Mouse (Mus musculus): ENCODE results near the gene Zfp960.
"Not testable (repeated sequence)": the region's sequence is repeated elsewhere in the genome, so short reads cannot be mapped to it uniquely, and the experiment has no call there.

Zfp960 gene

DNA sequence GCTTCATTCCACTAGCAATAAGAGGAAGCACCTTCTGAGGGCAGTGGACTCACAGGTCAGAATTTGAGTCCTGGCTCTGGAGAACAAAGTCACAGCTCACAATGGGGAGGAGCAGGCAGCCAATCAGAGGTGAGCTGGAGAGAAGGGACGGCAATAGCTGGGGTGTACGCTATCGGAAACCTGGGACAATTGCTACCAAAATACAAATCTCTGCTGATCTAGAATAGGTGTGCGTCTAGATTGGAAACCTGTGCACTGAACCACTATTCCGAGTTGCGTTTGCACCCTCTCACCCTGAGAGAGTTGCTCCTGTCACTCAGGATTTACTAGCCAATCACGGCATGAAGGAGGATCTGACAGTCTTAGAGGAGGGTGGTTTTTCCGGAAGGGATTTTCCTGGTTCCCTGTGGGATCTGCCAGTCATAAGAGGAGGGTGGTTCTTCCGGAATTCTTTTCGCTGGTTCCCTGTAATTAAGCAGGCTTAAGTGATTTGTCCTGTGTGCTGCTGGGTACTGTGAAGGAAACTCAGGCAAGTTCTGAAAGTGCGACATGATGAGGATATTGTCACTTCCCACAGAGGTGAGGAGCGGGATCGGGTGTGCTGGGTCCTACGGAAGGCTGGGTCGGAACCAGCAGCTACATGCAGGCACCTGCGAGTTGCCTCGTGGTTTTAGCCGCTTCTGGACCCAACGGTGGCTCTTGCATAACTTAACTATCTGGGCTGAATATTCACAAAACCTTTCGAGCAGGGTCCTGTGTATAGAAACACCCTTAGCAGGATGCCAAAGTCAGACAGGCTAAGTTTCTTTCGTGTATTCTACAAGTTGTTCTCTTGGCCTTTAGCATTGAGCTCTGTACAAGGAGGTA, at the start of gene Zfp960:
Zfp960 (plus strand) TSS at position 486 of the 867 bp plus-strand sequence.
- DNase-seq (ENCODE audit: low spot score) = peak; percentile 71

DNA sequence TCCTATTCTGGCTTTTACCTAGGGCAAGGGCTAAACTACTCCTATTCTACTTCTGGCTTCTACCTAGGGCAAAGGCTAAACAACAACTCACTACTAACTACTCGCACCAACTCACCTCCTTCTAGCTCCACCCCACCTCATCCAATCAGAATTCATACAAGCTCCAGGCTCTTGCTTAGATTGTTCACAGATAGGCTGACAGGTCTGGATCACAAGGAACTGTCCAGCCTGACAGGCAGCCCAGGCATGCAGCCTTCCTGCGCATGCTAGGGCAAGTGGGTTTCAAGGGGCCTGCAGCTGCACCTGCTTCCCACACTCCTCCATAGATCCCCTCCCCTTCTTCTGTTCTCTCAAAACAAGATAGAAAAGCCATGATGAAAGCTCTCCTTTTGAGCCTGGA, 45.8 kb upstream of the Zfp960 start:
- DNase-seq (ENCODE audit: low spot score) = not testable (repeated sequence)

DNA sequence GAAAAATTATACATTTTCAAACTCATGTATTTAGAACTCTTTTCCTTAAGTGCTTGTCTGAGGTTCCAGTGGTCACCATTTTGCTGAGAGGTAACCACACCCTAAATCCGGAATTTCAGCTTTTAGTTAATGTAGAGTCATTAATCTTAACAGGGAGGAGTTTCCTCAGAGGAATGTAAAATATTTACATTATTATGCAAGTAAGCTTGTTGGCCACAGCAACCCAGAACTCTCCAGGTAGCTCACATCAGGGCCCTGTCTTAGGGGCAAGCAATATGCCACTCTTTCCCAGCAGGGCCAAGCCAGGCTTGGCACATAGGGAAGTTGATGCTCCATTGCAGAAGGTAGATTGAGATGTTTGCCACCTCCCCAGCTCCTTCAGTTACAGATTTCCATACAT, 4.3 kb upstream of the Zfp960 start:
- not testable (repeated sequence) for DNase-seq (ENCODE audit: low spot score)

DNA sequence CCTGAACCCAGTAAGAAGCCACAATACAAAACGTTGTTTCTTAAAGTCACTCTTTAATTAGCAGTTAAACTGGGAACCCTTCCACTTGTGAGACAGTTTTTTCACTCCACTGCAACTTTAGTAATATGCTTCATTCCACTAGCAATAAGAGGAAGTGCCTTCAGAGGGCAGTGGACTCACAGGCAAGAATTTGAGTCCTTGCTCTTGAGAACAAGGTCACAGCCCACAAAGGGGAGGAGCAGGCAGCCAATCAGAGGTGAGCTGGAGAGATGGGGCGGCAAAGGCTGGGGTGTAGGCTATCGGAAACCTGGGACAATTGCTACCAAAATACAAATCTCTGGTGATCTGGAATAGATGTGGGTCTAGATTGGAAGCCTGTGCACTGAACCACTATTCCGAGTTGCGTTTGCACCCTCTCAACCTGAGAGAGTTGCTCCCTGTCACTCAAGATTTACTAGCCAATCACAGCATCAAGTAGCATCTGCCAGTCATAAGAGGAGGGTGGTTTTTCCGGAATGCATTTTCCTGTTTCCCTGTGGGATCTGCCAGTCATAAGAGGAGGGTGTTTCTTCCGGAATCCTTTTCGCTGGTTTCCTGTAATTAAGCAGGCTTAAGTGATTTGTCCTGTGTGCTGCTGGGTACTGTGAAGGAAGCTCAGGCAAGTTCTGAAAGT, 57.1 kb downstream of the Zfp960 start, which contains the start of gene Zfp97:
Zfp97 (plus strand) TSS at position 586 of the 673 bp plus-strand sequence.
- DNase-seq (ENCODE audit: low spot score) = not testable (repeated sequence)

Measured in ovary, postnatal 10 days (tissue).